Mouse (Mus musculus): ENCODE data around the gene Kpna7.

DNA sequence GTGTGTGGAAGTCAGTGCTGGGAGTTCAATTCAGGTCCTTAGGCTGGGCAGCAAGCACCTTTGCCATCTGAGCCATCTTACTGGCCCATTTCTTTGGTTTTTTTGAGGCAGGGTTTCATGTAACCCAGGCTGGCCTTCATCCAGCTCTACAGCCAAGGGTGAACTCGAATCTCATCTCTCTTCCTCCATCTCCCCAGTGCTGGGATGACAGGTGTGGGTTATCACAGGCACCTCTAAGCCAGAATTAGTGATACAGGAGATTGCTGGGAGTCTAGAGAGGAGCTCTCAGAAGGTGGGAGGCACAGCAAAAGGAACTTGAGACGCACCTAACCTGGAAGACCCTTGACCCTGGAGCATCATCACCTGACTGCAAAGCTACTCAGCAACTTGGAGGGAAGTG lies 29.6 kb upstream of the Kpna7 start:
- TF ChIP-seq POLR2A (IDR thresholded peaks at IDR 0.05; ENCODE audit: borderline replicate concordance, insufficient read depth, low read length), result no peak
- TF ChIP-seq CTCF (IDR thresholded peaks at IDR 0.05; ENCODE audit: borderline replicate concordance, insufficient read depth, low read depth, low read length), result no peak
